Mouse (Mus musculus): ENCODE data around the gene Gapvd1. TPM values are rescaled to one million over a fixed set of nuclear protein-coding genes. Genes with fewer than 3 reads are reported as not detected.

Gene Gapvd1
- polyA plus RNA-seq, 1 experiment from 2014 or later: 89.4 TPM

- peaks cover 68% of the 10 kb centered on the region for H3K36me3 ChIP-seq (replicated peaks)
- H3K4me3 ChIP-seq: no peak overlapping the region
- no peak for DNase-seq (ENCODE audit: extremely low spot score, low spot score)
- H3K27ac ChIP-seq: no peak overlapping the region
- no peaks in the 10 kb centered on the region for H3K27me3 ChIP-seq (ENCODE audit: poor library complexity, severe bottlenecking)
- no peaks in the 10 kb centered on the region for H3K9me3 ChIP-seq
- no peaks in the 10 kb centered on the region for H3K4me1 ChIP-seq
- WGBS: 96% methylated on average over 8 of the region's 8 CpGs
Observed at GRCm38 (mm10) chr2:34790282-34790681, 35.2 kb upstream of the Gapvd1 start.

GRCm38 (mm10) chr2:34784085-34784484 is 29.1 kb upstream of the Gapvd1 start:
- no peak overlapping the region for H3K4me3 ChIP-seq

GRCm38 (mm10) chr2:34783064-34784020 is 28.3 kb upstream of the Gapvd1 start:
- no peak for DNase-seq (ENCODE audit: extremely low spot score, low spot score)
- H3K4me1 ChIP-seq: no peaks in the 10 kb centered on the region
- no peak overlapping the region for H3K4me3 ChIP-seq
- no peaks in the 10 kb centered on the region for H3K9me3 ChIP-seq
- peaks cover 93% of the 10 kb centered on the region for H3K36me3 ChIP-seq (replicated peaks)
- 92% methylated on average over 14 of the region's 14 CpGs for WGBS
- no peaks in the 10 kb centered on the region for H3K27me3 ChIP-seq (ENCODE audit: poor library complexity, severe bottlenecking)
- no peak overlapping the region for H3K27ac ChIP-seq

More at GRCm38 (mm10) chr2:34784085-34784484, 29.1 kb upstream of the Gapvd1 start:
- Histone ChIP-seq H3K4me1 (no peaks in the 10 kb centered on the region), H3K36me3 (replicated peaks) (peaks cover 93% of the 10 kb centered on the region), H3K9me3 (no peaks in the 10 kb centered on the region), H3K27ac (no peak overlapping the region), H3K27me3 (ENCODE audit: poor library complexity, severe bottlenecking) (no peaks in the 10 kb centered on the region)
- 84% methylated on average over 2 of the region's 2 CpGs for WGBS
- peak; percentile 38 for DNase-seq (ENCODE audit: extremely low spot score, low spot score)

- H3K4me1 ChIP-seq: peaks cover 49% of the 10 kb centered on the region
- no peaks in the 10 kb centered on the region for H3K9me3 ChIP-seq
- H3K27me3 ChIP-seq (ENCODE audit: poor library complexity, severe bottlenecking): no peaks in the 10 kb centered on the region
- no peak overlapping the region for H3K27ac ChIP-seq
- no peak for DNase-seq (ENCODE audit: extremely low spot score, low spot score)
- 78% methylated on average over 1 of the region's 1 CpGs for WGBS
- H3K4me3 ChIP-seq: 0 out of 2 replicates have a peak overlapping the region, but pooled peaks have one; percentile 75
- peaks cover 97% of the 10 kb centered on the region for H3K36me3 ChIP-seq (replicated peaks)
Observed at GRCm38 (mm10) chr2:34777237-34777868, 22.3 kb upstream of the Gapvd1 start.

GRCm38 (mm10) chr2:34774493-34774892 is 19.5 kb upstream of the Gapvd1 start:
- no peaks in the 10 kb centered on the region for H3K9me3 ChIP-seq

GRCm38 (mm10) chr2:34773673-34774072 is 18.6 kb upstream of the Gapvd1 start:
- WGBS: 93% methylated on average over 4 of the region's 4 CpGs
- H3K4me3 ChIP-seq: peak overlapping the region; percentile 75
- no peak overlapping the region for H3K27ac ChIP-seq
- H3K4me1 ChIP-seq: peaks cover 56% of the 10 kb centered on the region
- H3K36me3 ChIP-seq (replicated peaks): peaks cover 74% of the 10 kb centered on the region
- H3K27me3 ChIP-seq (ENCODE audit: poor library complexity, severe bottlenecking): no peaks in the 10 kb centered on the region
- no peak for DNase-seq (ENCODE audit: extremely low spot score, low spot score)
- H3K9me3 ChIP-seq: no peaks in the 10 kb centered on the region

More at GRCm38 (mm10) chr2:34774493-34774892, 19.5 kb upstream of the Gapvd1 start:
- DNase-seq (ENCODE audit: extremely low spot score, low spot score): no peak
- Histone ChIP-seq H3K27me3 (ENCODE audit: poor library complexity, severe bottlenecking) (no peaks in the 10 kb centered on the region), H3K36me3 (replicated peaks) (peaks cover 76% of the 10 kb centered on the region), H3K4me3 (peak overlapping the region; percentile 75), H3K4me1 (peaks cover 56% of the 10 kb centered on the region), H3K27ac (no peak overlapping the region)
- WGBS: 92% methylated on average over 6 of the region's 6 CpGs

- DNase-seq (ENCODE audit: extremely low spot score, low spot score): no peak
- Histone ChIP-seq H3K27me3 (ENCODE audit: poor library complexity, severe bottlenecking) (no peaks in the 10 kb centered on the region), H3K36me3 (replicated peaks) (peaks cover 63% of the 10 kb centered on the region), H3K9me3 (no peaks in the 10 kb centered on the region), H3K4me1 (peaks cover 56% of the 10 kb centered on the region), H3K4me3 (peak overlapping the region; percentile 75), H3K27ac (peak overlapping the region; percentile 95)
- 5% methylated on average over 50 of the region's 50 CpGs for WGBS
Observed at GRCm38 (mm10) chr2:34772252-34773235, 17.5 kb upstream of the Gapvd1 start.

GRCm38 (mm10) chr2:34771368-34772226 is 16.6 kb upstream of the Gapvd1 start, which contains the start of gene Hspa5:
TSS of gene Hspa5 (plus strand) at chr2:34771970.
- H3K4me1 ChIP-seq: peaks cover 46% of the 10 kb centered on the region
- no peaks in the 10 kb centered on the region for H3K9me3 ChIP-seq
- peak within 1 kb of the TSS; percentile 95 for H3K27ac ChIP-seq
- H3K4me3 ChIP-seq: peak within 1 kb of the TSS; percentile 75
- under 1% methylated on average over 60 of the region's 60 CpGs for WGBS
- DNase-seq (ENCODE audit: extremely low spot score, low spot score): peak; percentile 100
- peaks cover 53% of the 10 kb centered on the region for H3K36me3 ChIP-seq (replicated peaks)
- no peaks in the 10 kb centered on the region for H3K27me3 ChIP-seq (ENCODE audit: poor library complexity, severe bottlenecking)

GRCm38 (mm10) chr2:34770951-34771350 is 15.9 kb upstream of the Gapvd1 start:
- Histone ChIP-seq H3K4me3 (peak overlapping the region; percentile 75), H3K9me3 (no peaks in the 10 kb centered on the region), H3K27ac (peak overlapping the region; percentile 95), H3K36me3 (replicated peaks) (peaks cover 47% of the 10 kb centered on the region), H3K4me1 (peaks cover 40% of the 10 kb centered on the region), H3K27me3 (ENCODE audit: poor library complexity, severe bottlenecking) (no peaks in the 10 kb centered on the region)
- WGBS: 4% methylated on average over 6 of the region's 6 CpGs
- no peak for DNase-seq (ENCODE audit: extremely low spot score, low spot score)

- Histone ChIP-seq H3K36me3 (replicated peaks) (peaks cover 38% of the 10 kb centered on the region), H3K4me1 (peaks cover 31% of the 10 kb centered on the region), H3K4me3 (peak overlapping the region; percentile 75), H3K9me3 (no peaks in the 10 kb centered on the region), H3K27ac (no peak overlapping the region), H3K27me3 (ENCODE audit: poor library complexity, severe bottlenecking) (no peaks in the 10 kb centered on the region)
- no peak for DNase-seq (ENCODE audit: extremely low spot score, low spot score)
- 97% methylated on average over 2 of the region's 2 CpGs for WGBS
Observed at GRCm38 (mm10) chr2:34770049-34770448, 15.0 kb upstream of the Gapvd1 start.

- no peak overlapping the region for H3K27ac ChIP-seq
- whole genome bisulfite sequencing: 70% methylated on average over 12 of the region's 12 CpGs
Observed at GRCm38 (mm10) chr2:34764801-34765200, 9.8 kb upstream of the Gapvd1 start.

More at GRCm38 (mm10) chr2:34764801-34765200, 9.8 kb upstream of the Gapvd1 start:
- Histone ChIP-seq H3K36me3 (replicated peaks) (peaks cover 7% of the 10 kb centered on the region), H3K4me1 (no peaks in the 10 kb centered on the region), H3K9me3 (no peaks in the 10 kb centered on the region), H3K4me3 (no peak overlapping the region), H3K27me3 (ENCODE audit: poor library complexity, severe bottlenecking) (no peaks in the 10 kb centered on the region)
- no peak for DNase-seq (ENCODE audit: extremely low spot score, low spot score)
